Mouse (Mus musculus) neural tube, embryonic 13.5 days (tissue): Measurements from ENCODE around the gene Ankrd39. TPM values are rescaled to one million over a fixed set of nuclear protein-coding genes. Genes with fewer than 3 reads are reported as not detected.

ENCODE experiments used
- ATAC-seq: fragments of 200-750 bp; cut with Nextera tagmentation; 2 replicates; pipeline ENCODE4 v1.8.0; 2017; ENCODE audit warnings: low read depth, mild to moderate bottlenecking, moderate TSS enrichment, moderate library complexity
- H3K27ac ChIP-seq: fragments of 300-500 bp; sonication (generic); replicated peaks from 2 replicates; pipeline ENCODE4 v1.5.1; 2015; ENCODE audit warnings: moderate library complexity, mild to moderate bottlenecking, inconsistent platforms
- H3K27me3 ChIP-seq: fragments of 300-500 bp; sonication (generic); 2 replicates; pipeline ENCODE4 v1.6.1; 2015; ENCODE audit warnings: mild to moderate bottlenecking, inconsistent platforms
- H3K36me3 ChIP-seq: fragments of 300-500 bp; sonication (generic); 2 replicates; pipeline ENCODE4 v1.6.1; 2015; ENCODE audit warnings: mild to moderate bottlenecking, inconsistent platforms
- H3K4me1 ChIP-seq: fragments of 300-500 bp; sonication (generic); replicated peaks from 2 replicates; pipeline ENCODE4 v1.6.1; 2015; ENCODE audit warnings: inconsistent platforms
- H3K4me2 ChIP-seq: fragments of 300-500 bp; sonication (generic); 2 replicates; pipeline ENCODE4 v1.6.1; 2015; ENCODE audit warnings: inconsistent platforms, mild to moderate bottlenecking, moderate library complexity
- H3K4me3 ChIP-seq: fragments of 300-500 bp; sonication (generic); 2 replicates; pipeline ENCODE4 v1.5.1; 2015; ENCODE audit warnings: mild to moderate bottlenecking, inconsistent platforms
- H3K9ac ChIP-seq: fragments of 300-500 bp; sonication (generic); 2 replicates; pipeline ENCODE4 v1.6.1; 2015; ENCODE audit warnings: moderate library complexity, mild to moderate bottlenecking, inconsistent platforms
- H3K9me3 ChIP-seq: fragments of 300-500 bp; sonication (generic); 2 replicates; pipeline ENCODE4 v1.6.1; 2016; ENCODE audit warnings: inconsistent platforms
- WGBS: fragments of 180-500 bp; shearing (Covaris S2); methylation state at CpG from one replicate; pipeline ENCODE4 v1.1.7; 2015; 5-methylcytosine and 5-hydroxymethylcytosine counted together
- polyA plus RNA-seq: library from polyadenylated mRNA; unstranded; fragments of >200 nt; fragmentation: Nextera tagmentation; extraction: Ambion mirVana; gene quantifications from 2 replicates; pipeline ENCODE4 v1.2.1, GENCODE M21; 2015

Ankrd39 gene
- polyA plus RNA-seq, 1 experiment from 2014 or later: 26.2 TPM

GRCm38 (mm10) chr1:36534595-36535058 is 12.6 kb downstream of the Ankrd39 start:
- H3K4me3 ChIP-seq: no peak overlapping the region
- no peak overlapping the region for H3K4me2 ChIP-seq
- WGBS: 81% methylated on average over 6 of the region's 6 CpGs
- H3K27me3 ChIP-seq: no peaks in the 10 kb centered on the region
- peaks cover 13% of the 10 kb centered on the region; the same call in 1 of the 2 replicates for H3K4me1 ChIP-seq
- H3K9me3 ChIP-seq: no peaks in the 10 kb centered on the region
- H3K9ac ChIP-seq: no peak overlapping the region
- H3K27ac ChIP-seq: no peak overlapping the region
- H3K36me3 ChIP-seq: peaks cover 27% of the 10 kb centered on the region
- ATAC-seq: no peak

DNA sequence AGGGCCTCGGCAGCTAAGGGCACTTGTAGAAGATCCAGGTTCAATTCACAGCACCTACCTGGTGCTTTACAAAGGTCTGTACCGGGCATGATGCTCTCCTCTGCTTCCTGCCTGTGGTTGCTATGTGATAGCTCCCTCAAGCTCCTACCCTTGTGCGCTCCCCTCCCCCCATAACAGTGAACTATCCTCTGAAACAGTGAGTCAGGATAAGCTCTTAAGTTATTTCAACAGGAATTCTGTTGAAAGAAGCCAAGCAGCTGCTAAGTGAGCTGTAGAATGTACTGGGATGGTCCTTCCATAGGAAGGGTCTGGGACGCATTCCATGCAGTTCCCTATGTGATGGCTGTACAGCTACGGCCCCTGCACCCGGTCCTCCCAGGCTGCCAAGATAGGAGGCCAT is 13.7 kb downstream of the Ankrd39 start:
- ATAC-seq: no peak
- Histone ChIP-seq H3K9ac (no peak overlapping the region), H3K4me2 (no peak overlapping the region), H3K9me3 (no peaks in the 10 kb centered on the region), H3K4me1 (peaks cover 14% of the 10 kb centered on the region; the same call in 1 of the 2 replicates), H3K4me3 (no peak overlapping the region), H3K36me3 (peaks cover 16% of the 10 kb centered on the region; the same call in 1 of the 2 replicates), H3K27ac (no peak overlapping the region), H3K27me3 (no peaks in the 10 kb centered on the region)
- WGBS: 85% methylated on average over 6 of the region's 6 CpGs

DNA sequence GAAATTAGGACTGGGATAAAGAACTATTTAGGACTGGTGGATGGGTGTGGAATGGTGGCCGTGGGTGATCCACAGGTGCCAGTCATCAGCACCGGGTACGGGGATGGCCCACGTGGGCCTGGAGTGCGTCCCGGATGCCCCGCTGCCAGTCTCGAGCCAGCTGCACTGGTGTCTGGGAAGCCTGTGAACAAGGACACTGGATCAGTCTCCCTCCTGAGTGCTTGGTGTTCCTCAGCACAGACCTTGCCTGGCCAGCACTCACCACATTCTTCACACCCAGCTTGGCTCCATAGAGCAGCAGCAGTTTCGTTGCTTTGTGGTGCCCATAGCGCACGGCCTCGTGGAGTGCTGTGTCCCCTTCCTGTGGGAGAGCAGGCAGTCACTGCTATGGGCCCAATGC is 15.8 kb downstream of the Ankrd39 start:
- no peak overlapping the region for H3K27ac ChIP-seq
- no peaks in the 10 kb centered on the region for H3K9me3 ChIP-seq
- no peaks in the 10 kb centered on the region for H3K27me3 ChIP-seq
- no peak overlapping the region for H3K9ac ChIP-seq
- 86% methylated on average over 12 of the region's 12 CpGs for WGBS
- H3K4me1 ChIP-seq: peaks cover 30% of the 10 kb centered on the region; the same call in 1 of the 2 replicates
- no peak overlapping the region for H3K4me3 ChIP-seq
- H3K36me3 ChIP-seq: peaks cover 19% of the 10 kb centered on the region
- no peak overlapping the region for H3K4me2 ChIP-seq
- ATAC-seq: no peak

DNA sequence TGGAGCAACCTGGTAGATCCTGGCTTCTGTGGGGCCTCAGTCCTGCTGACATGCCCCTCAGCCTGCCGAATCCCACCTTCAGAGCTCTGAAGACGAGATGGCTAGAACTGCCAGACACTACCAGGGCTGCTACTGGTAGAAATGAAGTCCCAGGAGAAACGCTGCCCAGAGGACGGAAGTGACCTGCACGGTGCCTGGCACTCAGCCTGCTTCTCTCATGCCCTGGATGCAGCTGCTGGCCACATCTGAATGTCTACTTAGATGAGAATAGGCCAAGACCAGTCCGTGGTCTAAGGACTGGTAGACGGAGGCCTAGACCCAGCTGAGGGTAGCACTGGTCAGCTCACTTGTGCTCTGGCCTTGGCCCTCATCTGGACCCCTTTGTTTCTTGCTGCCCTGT is 16.3 kb downstream of the Ankrd39 start:
- Histone ChIP-seq H3K4me3 (no peak overlapping the region), H3K4me1 (peaks cover 30% of the 10 kb centered on the region; the same call in 1 of the 2 replicates), H3K36me3 (peaks cover 24% of the 10 kb centered on the region), H3K27me3 (no peaks in the 10 kb centered on the region), H3K27ac (no peak overlapping the region), H3K9ac (no peak overlapping the region), H3K4me2 (no peak overlapping the region), H3K9me3 (no peaks in the 10 kb centered on the region)
- no peak for ATAC-seq
- 89% methylated on average over 7 of the region's 7 CpGs for WGBS

DNA sequence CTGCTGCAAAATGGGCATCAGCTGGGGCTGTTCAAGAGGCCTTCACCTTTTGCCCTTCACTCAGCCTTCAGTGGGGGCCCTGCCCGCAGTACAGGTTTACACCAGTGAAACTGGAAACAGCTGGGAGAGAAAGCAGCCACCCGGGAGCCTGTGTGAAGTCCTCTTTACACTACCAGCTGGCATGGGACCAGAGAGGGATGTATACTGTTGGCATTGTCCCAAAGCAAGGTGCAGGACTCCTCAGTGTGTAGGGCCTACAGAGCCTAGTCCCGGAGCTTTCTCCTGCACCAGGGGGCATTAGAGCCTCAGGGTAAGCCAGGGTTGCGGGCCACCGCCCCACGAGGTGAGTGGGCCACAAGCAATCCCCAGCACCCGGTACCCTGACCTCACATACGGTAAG is 16.8 kb downstream of the Ankrd39 start:
- 72% methylated on average over 8 of the region's 8 CpGs for WGBS
- H3K27ac ChIP-seq: no peak overlapping the region
- no peaks in the 10 kb centered on the region for H3K27me3 ChIP-seq
- no peak overlapping the region for H3K4me2 ChIP-seq
- peaks cover 28% of the 10 kb centered on the region for H3K36me3 ChIP-seq
- no peak for ATAC-seq
- no peaks in the 10 kb centered on the region for H3K9me3 ChIP-seq
- no peak overlapping the region for H3K4me3 ChIP-seq
- H3K4me1 ChIP-seq: peaks cover 30% of the 10 kb centered on the region; the same call in 1 of the 2 replicates
- no peak overlapping the region for H3K9ac ChIP-seq

DNA sequence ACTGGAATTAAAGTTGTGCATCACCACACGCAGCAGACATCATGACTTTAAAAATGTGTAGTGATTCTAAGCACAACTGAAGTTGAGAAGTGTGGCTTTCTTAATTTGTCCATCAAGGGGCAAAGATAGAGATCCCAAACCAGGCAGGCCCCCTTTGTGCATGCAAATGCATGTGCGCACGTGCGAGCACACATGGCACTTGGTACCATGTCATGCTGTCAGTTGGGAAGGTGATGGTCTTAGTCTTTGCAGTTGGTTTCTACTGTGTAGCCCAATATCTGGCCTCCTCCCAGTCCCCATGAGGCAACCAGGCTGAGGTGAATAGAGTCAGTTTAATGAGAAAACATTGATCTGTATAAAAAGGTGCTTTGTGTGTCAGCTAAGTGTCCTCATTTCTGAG is 17.4 kb downstream of the Ankrd39 start:
- Histone ChIP-seq H3K36me3 (peaks cover 35% of the 10 kb centered on the region), H3K27me3 (no peaks in the 10 kb centered on the region), H3K27ac (no peak overlapping the region), H3K9ac (no peak overlapping the region), H3K4me1 (peaks cover 30% of the 10 kb centered on the region; the same call in 1 of the 2 replicates), H3K9me3 (no peaks in the 10 kb centered on the region), H3K4me3 (no peak overlapping the region), H3K4me2 (no peak overlapping the region)
- ATAC-seq: no peak
- WGBS: 96% methylated on average over 4 of the region's 4 CpGs

DNA sequence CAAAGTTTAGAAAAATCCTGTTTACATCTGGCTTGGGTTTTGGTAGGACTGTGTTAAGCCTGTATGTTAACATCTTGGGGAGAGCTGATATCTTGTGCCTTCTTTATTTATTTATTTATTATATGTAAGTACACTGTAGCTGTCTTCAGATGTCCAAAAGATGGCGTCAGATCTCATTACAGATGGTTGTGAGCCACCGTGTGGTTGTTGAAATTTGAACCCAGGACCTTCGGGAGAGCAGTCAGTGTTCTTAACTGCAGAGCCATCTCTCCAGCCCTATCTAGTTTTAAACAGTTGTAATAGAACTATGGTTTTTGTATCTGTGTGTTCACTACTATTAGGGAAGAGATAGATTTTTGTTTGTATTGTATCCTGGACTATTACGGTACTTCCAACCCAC is 18.0 kb downstream of the Ankrd39 start:
- H3K9me3 ChIP-seq: no peaks in the 10 kb centered on the region
- no peak overlapping the region for H3K4me2 ChIP-seq
- peaks cover 41% of the 10 kb centered on the region for H3K36me3 ChIP-seq
- H3K27ac ChIP-seq: no peak overlapping the region
- peaks cover 34% of the 10 kb centered on the region; the same call in 1 of the 2 replicates for H3K4me1 ChIP-seq
- no peaks in the 10 kb centered on the region for H3K27me3 ChIP-seq
- WGBS: 95% methylated on average over 4 of the region's 4 CpGs
- ATAC-seq: no peak
- no peak overlapping the region for H3K9ac ChIP-seq
- no peak overlapping the region for H3K4me3 ChIP-seq

GRCm38 (mm10) chr1:36528351-36528750 is 18.9 kb downstream of the Ankrd39 start:
- no peak overlapping the region for H3K4me2 ChIP-seq
- H3K4me3 ChIP-seq: no peak overlapping the region
- peak overlapping the region; percentile 65 for H3K27ac ChIP-seq
- H3K36me3 ChIP-seq: peaks cover 50% of the 10 kb centered on the region
- peaks cover 43% of the 10 kb centered on the region for H3K4me1 ChIP-seq
- H3K9ac ChIP-seq: no peak overlapping the region
- H3K9me3 ChIP-seq: no peaks in the 10 kb centered on the region
- no peak for ATAC-seq
- H3K27me3 ChIP-seq: no peaks in the 10 kb centered on the region
- 14% methylated on average over 1 of the region's 1 CpGs for WGBS

GRCm38 (mm10) chr1:36526903-36527302 is 20.3 kb downstream of the Ankrd39 start:
- no peak for ATAC-seq

DNA sequence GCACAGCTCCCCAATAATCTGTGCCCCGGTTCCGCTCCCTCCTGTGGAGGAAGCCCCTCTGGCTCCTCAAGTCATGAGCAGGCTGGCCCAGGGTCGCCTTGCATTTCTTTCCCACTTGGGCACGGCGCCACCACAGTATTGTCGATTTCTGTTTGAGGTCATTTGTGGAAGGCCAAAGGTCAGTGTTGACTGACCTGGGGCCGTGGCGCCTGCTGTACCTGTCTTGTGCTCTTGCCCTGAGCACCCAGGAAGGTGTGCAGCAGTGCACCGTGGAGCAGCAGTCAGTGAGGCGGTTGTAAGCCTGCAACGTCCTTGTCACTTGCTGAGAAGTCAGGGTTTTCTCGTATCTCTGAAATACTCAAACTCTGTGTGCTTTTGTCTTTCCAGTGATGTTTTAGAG is 21.5 kb downstream of the Ankrd39 start:
- no peaks in the 10 kb centered on the region for H3K27me3 ChIP-seq
- no peak overlapping the region for H3K4me2 ChIP-seq
- H3K4me3 ChIP-seq: no peak overlapping the region
- peaks cover 61% of the 10 kb centered on the region for H3K36me3 ChIP-seq
- H3K27ac ChIP-seq: no peak overlapping the region
- no peak for ATAC-seq
- H3K4me1 ChIP-seq: peaks cover 58% of the 10 kb centered on the region
- H3K9ac ChIP-seq: no peak overlapping the region
- no peaks in the 10 kb centered on the region for H3K9me3 ChIP-seq
- 93% methylated on average over 12 of the region's 12 CpGs for WGBS

More at GRCm38 (mm10) chr1:36526903-36527302, 20.3 kb downstream of the Ankrd39 start:
- Histone ChIP-seq H3K4me1 (peaks cover 58% of the 10 kb centered on the region), H3K4me2 (no peak overlapping the region), H3K36me3 (peaks cover 58% of the 10 kb centered on the region), H3K4me3 (no peak overlapping the region), H3K27ac (no peak overlapping the region), H3K9ac (no peak overlapping the region), H3K9me3 (no peaks in the 10 kb centered on the region), H3K27me3 (no peaks in the 10 kb centered on the region)
- WGBS: 93% methylated on average over 10 of the region's 10 CpGs

DNA sequence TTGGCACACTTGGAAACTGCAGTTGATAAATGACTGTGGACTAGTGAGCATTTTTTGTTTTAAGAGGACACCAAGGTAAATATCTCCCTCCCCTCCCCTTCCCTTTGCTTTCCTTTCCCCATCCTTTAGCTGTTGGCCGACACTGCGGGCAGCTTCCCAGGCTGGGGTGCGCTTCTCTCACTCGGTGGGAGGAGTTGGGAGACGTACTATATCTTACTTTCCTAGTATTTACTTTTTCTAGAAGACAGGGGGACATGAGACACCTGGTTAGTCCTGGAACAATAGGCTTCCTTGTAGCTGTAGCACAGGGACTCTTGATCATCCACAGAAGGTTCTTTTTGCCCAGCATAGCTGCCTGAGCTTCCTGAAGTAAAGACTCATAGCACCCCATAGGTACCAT is 23.2 kb downstream of the Ankrd39 start:
- ATAC-seq: no peak
- Histone ChIP-seq H3K9ac (no peak overlapping the region), H3K27me3 (no peaks in the 10 kb centered on the region), H3K4me3 (no peak overlapping the region), H3K9me3 (no peaks in the 10 kb centered on the region), H3K4me1 (peaks cover 48% of the 10 kb centered on the region), H3K27ac (peak overlapping the region; percentile 67), H3K4me2 (no peak overlapping the region), H3K36me3 (peaks cover 78% of the 10 kb centered on the region)
- 78% methylated on average over 5 of the region's 5 CpGs for WGBS

DNA sequence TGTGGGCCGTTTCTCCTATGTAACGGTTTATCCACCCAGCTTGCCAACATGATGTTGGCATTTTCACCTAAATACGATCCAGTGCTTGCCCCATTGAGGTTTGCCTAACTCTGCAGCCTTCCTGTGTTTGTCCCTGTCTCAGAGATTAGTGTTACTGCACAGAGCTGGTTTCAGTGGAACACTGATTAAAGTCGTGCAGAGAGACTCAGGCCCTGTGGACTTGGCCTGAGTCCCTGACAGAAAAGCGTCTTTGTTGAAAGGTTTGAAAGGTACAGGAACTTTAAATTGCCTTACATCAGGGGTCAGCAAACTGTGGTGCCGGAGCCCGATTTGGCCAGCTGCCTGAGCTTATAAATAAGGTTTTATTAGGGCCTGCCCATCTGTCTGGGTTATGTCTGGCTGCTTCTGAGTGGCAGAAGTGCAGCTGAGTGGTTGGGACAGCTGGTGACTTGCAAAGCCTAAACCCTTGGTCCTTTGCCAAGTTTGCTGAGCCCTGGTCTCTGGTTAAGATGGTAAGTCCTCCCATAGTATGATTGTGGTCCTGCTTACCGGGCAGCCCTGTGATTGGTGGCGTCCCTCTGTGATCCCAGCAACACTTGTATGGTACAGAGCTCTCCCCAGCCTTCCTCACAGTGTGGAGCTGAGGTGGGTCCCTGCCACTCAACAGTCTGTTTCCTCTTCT is 23.8 kb downstream of the Ankrd39 start:
- Histone ChIP-seq H3K4me2 (no peak overlapping the region), H3K4me3 (no peak overlapping the region), H3K27ac (peak overlapping the region; percentile 67), H3K27me3 (no peaks in the 10 kb centered on the region), H3K4me1 (peaks cover 46% of the 10 kb centered on the region), H3K9me3 (no peaks in the 10 kb centered on the region), H3K9ac (peak overlapping the region; percentile 31; the same call in 1 of the 2 replicates), H3K36me3 (peaks cover 84% of the 10 kb centered on the region)
- ATAC-seq: peak; percentile 65
- WGBS: 38% methylated on average over 9 of the region's 9 CpGs

DNA sequence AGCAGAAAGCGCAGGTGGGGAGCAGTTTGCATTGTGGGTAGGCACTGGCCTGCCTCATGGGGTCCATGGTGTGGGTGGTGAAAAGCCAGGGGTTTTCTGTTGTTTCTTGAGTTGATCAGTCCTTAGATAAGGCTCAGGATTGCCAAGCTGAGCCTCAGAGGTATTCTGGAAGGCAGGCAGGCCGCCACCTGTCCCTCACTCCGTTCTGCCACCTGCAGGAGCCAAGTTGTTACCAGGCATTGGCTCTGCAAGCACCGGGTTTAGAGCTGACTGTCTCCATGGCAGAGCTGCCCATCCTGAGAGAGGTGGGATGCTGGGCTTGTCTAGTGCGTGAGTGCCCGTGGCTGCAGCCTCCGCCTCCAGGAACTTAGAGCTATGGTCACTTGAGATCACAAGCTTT is 25.0 kb downstream of the Ankrd39 start:
- 93% methylated on average over 7 of the region's 7 CpGs for WGBS
- H3K27me3 ChIP-seq: no peaks in the 10 kb centered on the region
- no peak overlapping the region for H3K4me2 ChIP-seq
- no peak for ATAC-seq
- H3K9ac ChIP-seq: no peak overlapping the region
- peaks cover 44% of the 10 kb centered on the region for H3K4me1 ChIP-seq
- H3K9me3 ChIP-seq: no peaks in the 10 kb centered on the region
- no peak overlapping the region for H3K4me3 ChIP-seq
- peaks cover 93% of the 10 kb centered on the region for H3K36me3 ChIP-seq
- H3K27ac ChIP-seq: no peak overlapping the region
